Mouse (Mus musculus): ENCODE measurements at regions not wholly inside any gene's neighbourhood (a gene's known extent, or its start where the extent isn't known, plus 50 kb on each side); places are given as distances from the start of the nearest gene placed in this dataset.

DNA sequence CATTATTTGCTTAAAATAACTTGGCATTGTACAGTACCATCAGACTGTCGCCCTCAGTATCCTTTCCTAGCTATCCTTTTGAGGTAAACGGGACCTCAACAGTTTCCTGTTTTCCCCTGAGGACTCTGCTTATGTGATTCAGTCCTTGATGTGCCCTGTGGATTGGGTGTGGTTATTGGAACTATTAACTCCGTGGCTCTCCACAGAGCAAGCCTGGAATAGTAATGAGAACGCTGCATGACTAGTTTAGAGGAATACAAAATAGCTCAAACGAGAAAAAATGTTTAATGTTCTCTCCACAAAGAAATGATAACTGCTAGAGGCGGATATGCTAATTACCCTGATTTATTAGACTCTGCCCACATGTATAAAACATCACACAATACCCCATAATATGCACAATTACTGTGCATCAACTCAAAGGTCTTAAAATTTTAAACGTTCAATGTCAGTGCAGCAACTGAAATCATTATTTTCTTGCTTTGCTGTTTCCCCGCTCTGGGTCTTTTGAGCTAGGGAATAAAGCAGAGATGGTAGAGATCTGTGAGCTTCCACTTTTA lies 1629.0 kb upstream of the Gm6569 start:
- TF ChIP-seq MYOG (IDR thresholded peaks at IDR 0.05; ENCODE audit: control insufficient read depth in 1 of 3, insufficient read depth in 1 of 3, insufficient read length in 2 of 3, low read depth in 2 of 3) (no peak), TCF12 (IDR thresholded peaks at IDR 0.05; ENCODE audit: insufficient read depth, poor library complexity, severe bottlenecking) (no peak), POLR2A (IDR thresholded peaks at IDR 0.05; ENCODE audit: insufficient read length, low read depth) (no peak), E2F4 (IDR thresholded peaks at IDR 0.05; ENCODE audit: insufficient read depth) (no peak), USF1 (IDR thresholded peaks at IDR 0.05; ENCODE audit: low read depth) (no peak), POLR2AphosphoS2 (IDR thresholded peaks at IDR 0.05; ENCODE audit: insufficient read length, low read depth) (no peak)

Measured in myocyte (in vitro differentiated cells).